Mouse (Mus musculus) urinary bladder, postnatal 25 days (tissue): ENCODE results near the gene Cdk11b.
"Not testable (repeated sequence)": the region's sequence is repeated elsewhere in the genome, so short reads cannot be mapped to it uniquely, and the experiment has no call there.

Source experiments
- DNase-seq: peaks from one replicate; pipeline ENCODE4 v3.0.0; 2022; ENCODE audit warnings: low spot score

The Cdk11b gene

GRCm38 (mm10) chr4:155668689-155669597, 44.3 kb downstream of the Cdk11b start, which contains the start of gene Mib2:
TSS of gene Mib2 (minus strand) at chr4:155669198.
- peak; percentile 96 for DNase-seq

GRCm38 (mm10) chr4:155669598-155670075, 45.0 kb downstream of the Cdk11b start:
- no peak for DNase-seq

GRCm38 (mm10) chr4:155670236-155670635, 45.6 kb downstream of the Cdk11b start:
- not testable (repeated sequence) for DNase-seq

DNA sequence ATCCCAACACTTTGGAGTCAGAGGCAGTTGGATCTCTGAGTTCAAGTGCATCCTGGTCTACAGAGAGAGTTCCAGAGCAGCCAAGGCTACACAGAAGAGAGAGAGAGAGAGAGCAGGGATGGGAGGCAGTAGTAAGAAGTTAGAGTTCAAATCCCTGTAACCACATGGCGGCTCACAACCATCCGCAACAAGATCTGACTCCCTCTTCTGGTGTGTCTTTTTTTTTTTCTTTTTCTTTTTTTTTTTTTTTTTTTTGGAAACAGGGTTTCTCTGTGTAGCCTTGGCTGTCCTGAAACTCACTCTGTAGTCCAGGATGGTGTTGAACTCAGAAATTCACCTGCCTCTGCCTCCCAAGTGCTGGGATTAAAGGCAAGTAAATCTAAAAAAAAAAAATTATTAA, 47.4 kb downstream of the Cdk11b start:
- DNase-seq = no peak

DNA sequence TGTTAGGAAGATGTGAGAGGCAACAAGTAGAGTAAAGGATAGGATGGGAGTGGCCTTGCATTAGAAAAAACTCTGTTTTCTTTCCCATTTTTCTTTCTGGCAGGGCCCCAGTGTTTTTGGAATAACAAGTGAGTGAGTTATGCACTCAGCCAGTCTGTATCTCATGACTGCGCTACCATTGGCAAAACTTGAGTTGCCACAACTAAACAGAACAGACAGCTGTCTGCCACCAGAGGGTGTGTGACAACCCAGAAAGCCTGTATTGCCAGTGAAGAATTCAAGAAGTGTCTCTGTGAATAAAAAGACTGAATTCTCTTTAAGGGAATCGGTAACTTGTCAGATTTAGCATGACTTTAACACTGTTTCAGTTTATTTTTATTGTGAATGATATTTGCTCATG, 51.3 kb downstream of the Cdk11b start:
- no peak for DNase-seq

DNA sequence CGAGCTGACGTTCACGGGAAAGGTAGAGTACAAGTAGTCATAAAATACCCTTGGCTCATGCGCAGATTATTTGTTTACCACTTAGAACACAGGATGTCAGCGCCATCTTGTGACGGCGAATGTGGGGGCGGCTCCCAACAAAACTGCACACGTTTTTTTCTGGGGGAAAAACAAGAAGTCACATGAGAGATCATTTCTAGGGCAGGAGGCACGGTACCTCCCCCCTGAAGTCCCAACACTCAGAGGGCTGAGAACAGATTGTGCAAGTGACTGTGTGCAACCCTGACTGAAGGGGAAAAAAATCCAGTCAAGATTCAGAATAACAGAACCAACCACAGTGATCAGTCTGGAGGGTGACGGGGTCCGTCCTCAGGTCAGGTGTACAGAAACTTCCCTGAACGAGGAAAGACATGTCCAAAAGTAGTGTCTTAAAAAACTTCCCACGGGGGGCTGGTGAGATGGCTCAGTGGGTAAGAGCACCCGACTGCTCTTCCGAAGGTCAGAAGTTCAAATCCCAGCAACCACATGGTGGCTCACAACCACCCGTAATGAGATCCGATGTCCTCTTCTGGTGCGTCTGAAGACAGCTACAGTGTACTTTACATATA, 59.1 kb downstream of the Cdk11b start:
- not testable (repeated sequence) for DNase-seq

DNA sequence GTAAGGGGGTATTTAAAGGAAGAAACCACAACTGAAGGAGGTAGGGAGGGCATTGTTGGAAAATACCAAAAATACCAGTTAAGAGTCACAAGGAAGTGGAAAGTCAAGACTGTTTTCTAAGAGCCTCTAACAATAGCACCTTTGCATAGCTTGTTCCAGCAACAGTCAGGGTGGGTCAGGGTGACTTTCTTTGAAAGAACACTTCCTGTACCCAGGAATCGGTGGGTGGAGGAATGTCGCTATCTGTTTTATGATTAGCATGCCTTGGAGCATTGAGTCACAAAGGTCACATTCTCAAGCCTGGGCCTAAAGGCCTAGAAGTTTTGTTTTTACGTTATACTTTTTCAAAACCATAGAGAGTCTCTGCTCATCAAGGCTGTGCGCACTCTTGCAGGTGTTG, 63.1 kb downstream of the Cdk11b start:
- DNase-seq = not testable (repeated sequence)

DNA sequence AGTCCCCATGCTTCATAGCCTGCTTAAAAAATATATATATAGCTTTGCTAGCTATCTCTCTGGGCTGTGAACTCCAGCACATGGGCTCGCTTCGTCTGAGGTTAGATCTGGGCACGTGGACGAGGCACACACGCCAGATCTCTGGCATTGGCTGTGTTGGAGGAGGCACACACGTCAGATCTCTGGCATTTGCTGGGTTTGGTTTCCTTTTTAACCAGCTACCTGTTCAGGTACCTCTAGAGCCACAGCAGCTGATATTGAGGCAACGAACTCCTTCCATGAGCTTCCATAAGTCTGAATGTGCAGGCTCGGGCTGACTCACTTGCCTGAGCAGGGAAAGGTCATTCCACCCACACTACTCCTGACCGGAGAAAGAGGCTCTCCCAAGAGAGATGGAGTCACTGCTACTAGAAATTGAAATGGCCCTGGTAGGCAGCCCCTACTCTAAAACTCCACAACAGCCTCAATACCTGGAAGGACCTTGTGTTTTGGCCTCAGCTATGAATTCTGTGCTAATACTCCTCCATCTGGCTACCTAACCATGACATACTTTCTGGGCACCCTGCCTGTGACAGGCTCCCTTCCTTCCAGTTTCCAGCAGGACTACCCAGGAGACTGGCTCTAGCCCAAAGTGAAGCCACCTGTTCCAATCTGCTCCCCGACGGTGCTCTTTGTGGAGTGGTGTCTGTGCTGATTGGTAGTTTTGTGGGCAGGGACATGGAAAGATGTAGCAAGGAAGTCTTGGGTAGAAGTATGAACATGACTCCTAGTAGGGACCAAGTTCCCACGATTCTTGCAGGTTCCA, 66.1 kb downstream of the Cdk11b start:
- no peak for DNase-seq

DNA sequence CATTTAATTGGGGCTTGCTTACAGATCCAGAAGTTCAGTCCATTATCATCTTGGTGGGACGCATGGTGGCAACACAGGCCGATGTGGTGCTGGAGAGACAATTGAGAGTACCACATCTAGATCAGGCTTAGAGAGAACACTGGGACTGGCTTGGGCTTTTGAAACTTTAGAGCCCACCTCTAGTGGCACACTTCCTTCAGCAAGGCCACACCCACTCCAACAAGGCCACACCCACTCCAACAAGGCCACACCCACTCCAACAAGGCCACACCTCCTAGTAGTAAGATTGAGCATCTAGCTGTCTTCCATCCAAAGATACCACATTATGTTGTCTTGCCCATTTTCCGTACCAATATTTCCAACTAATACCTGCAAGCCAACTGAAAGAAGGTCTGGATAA, 67.8 kb downstream of the Cdk11b start:
- no peak for DNase-seq

GRCm38 (mm10) chr4:155694111-155694481, 69.4 kb downstream of the Cdk11b start, which contains the start of gene Fndc10:
TSS of gene Fndc10 (plus strand) at chr4:155694342.
- peak; percentile 63 for DNase-seq

- DNase-seq = peak; percentile 56
Observed at GRCm38 (mm10) chr4:155694482-155695401, 70.1 kb downstream of the Cdk11b start.

GRCm38 (mm10) chr4:155695531-155696062, 70.9 kb downstream of the Cdk11b start:
- DNase-seq = no peak

DNA sequence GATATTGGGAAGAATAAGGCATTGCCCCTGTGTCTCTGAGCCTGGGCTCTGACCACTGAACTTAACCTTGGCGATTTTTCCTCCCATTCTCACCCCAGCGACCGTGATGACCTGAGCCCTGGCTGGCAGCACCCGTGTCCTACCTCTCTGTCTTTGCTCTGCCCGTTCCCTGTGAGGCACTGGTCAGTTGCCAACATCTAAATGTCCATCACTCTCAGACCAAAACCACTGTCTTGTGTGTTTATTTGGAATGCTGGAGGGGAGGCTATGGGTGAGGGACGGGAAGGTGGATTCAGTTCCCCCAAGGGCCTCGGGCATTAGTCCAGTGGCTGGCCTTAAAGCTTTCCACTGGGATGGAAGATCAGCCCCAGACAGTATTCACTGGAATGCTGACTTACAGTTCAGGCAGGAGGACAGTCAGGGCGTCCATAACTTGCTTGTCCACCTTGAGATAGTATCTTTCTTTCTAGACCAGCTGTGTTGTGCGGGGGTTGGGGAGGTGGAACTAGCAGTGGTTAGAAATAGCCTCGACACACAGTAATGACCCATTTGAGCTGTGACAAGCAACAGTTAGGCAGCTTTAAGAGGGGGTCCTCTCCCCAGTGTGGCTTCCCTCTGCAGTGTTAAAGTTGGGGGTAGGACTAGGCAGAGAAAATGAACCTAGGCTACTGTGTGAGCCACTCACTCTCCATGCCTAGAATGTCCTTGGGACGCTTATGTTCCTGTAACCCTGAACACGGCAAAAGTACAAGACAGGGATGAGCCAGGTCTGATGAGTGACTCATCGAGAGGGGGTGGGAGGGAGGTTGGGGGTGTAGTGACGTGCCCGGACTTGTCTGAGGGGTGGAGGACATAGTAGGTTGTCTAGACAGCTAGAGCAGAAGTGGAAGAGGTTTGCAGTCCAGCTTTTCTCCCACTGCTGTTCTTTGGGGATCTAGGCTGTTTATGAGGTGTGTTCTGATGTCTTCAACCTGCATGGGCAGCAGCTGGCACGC, 71.9 kb downstream of the Cdk11b start:
- no peak for DNase-seq
